Mouse (Mus musculus) T-helper 2 cell (primary cell): ENCODE measurements around the gene Hmbs.

ENCODE experiments used
- in situ Hi-C: fragments of 300-600 bp; cut with MboI, MseI; formaldehyde crosslinking; loops from one replicate; pipeline ENCODE4 v1.15.1; 2025; ENCODE audit warnings: high pct_unique_total_duplicates

Hmbs gene

GRCm38 (mm10) chr9:44292490-44292889 lies 51.5 kb downstream of the Hmbs start:
- in situ Hi-C loops, result loop anchor here (5.0 kb wide), 2 partner anchors 40 to 60 kb away; partner anchors contain the start of gene Pdzd3

DNA sequence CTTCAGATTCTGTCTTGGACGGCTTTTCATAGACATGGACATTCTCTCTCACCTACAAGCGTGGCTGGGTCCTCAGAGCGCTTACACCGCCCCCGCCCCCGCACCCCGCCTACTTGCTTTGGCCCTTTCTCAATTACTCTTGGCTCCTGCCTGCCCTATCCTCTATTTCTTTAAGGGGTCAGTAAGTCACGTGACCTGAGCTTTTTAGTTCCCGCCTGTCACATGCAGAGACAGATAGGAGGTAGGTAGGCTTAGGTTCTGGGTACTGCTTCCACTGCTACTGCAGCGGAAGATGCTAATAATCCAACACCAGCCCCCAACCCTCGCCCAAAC lies 55.1 kb downstream of the Hmbs start:
- in situ Hi-C loops, result no loop called here

GRCm38 (mm10) chr9:44288076-44288958 lies 55.7 kb downstream of the Hmbs start, which contains the start of gene Abcg4:
TSS of gene Abcg4 (minus strand) at chr9:44288615.
- in situ Hi-C loops, result no loop called here

GRCm38 (mm10) chr9:44287401-44288075 lies 56.5 kb downstream of the Hmbs start:
- in situ Hi-C loops, result no loop called here

- in situ Hi-C loops, result no loop called here
Observed at GRCm38 (mm10) chr9:44287003-44287400, 57.0 kb downstream of the Hmbs start.
